Mouse (Mus musculus): ENCODE measurements around the gene Lce1h. TPM values are rescaled to one million over a fixed set of nuclear protein-coding genes. Genes with fewer than 3 reads are reported as not detected.

Lce1h gene
- polyA plus RNA-seq, 1 experiment from 2014 or later: not detected

Other genes starting within 250 kb of the Lce1h start
- gene 2310046K23Rik, start 230.6 kb downstream of the Lce1h start, polyA plus RNA-seq (2015; fragmentation: Nextera tagmentation; extraction: Ambion mirVana): not detected in 2 replicates
- gene Ivl, start 191.3 kb downstream of the Lce1h start, polyA plus RNA-seq (2015; fragmentation: Nextera tagmentation; extraction: Ambion mirVana): 0.05 and 0.10 TPM in 2 replicates
- not detected in 2 replicates for gene Smcp, start 176.1 kb downstream of the Lce1h start, polyA plus RNA-seq (2015; fragmentation: Nextera tagmentation; extraction: Ambion mirVana)
- gene 2210017I01Rik, start 157.6 kb downstream of the Lce1h start, polyA plus RNA-seq (2015; fragmentation: Nextera tagmentation; extraction: Ambion mirVana): not detected in 2 replicates
- gene Lce6a, start 143.4 kb downstream of the Lce1h start, polyA plus RNA-seq (2015; fragmentation: Nextera tagmentation; extraction: Ambion mirVana): not detected in 2 replicates
- not detected in 2 replicates for gene Lce1a1, start 116.8 kb downstream of the Lce1h start, polyA plus RNA-seq (2015; fragmentation: Nextera tagmentation; extraction: Ambion mirVana)
- gene Lce1b, start 108.1 kb downstream of the Lce1h start, polyA plus RNA-seq (2015; fragmentation: Nextera tagmentation; extraction: Ambion mirVana): not detected in 2 replicates
- gene Lce1a2, start 94.8 kb downstream of the Lce1h start, polyA plus RNA-seq (2015; fragmentation: Nextera tagmentation; extraction: Ambion mirVana): not detected in 2 replicates
- not detected in 2 replicates for gene Lce1c, start 85.8 kb downstream of the Lce1h start, polyA plus RNA-seq (2015; fragmentation: Nextera tagmentation; extraction: Ambion mirVana)
- not detected in 2 replicates for gene Lce1d, start 77.9 kb downstream of the Lce1h start, polyA plus RNA-seq (2015; fragmentation: Nextera tagmentation; extraction: Ambion mirVana)
- not detected in 2 replicates for gene Lce1e, start 56.0 kb downstream of the Lce1h start, polyA plus RNA-seq (2015; fragmentation: Nextera tagmentation; extraction: Ambion mirVana)
- gene Lce1f, start 44.7 kb downstream of the Lce1h start, polyA plus RNA-seq (2015; fragmentation: Nextera tagmentation; extraction: Ambion mirVana): not detected in 2 replicates
- gene Gm38119, start 26.0 kb downstream of the Lce1h start, polyA plus RNA-seq (2015; fragmentation: Nextera tagmentation; extraction: Ambion mirVana): not detected in 2 replicates
- gene Lce1g, start 12.7 kb downstream of the Lce1h start, polyA plus RNA-seq (2015; fragmentation: Nextera tagmentation; extraction: Ambion mirVana): not detected in 2 replicates
- not detected in 2 replicates for gene Lce1i, start 13.8 kb upstream of the Lce1h start, polyA plus RNA-seq (2015; fragmentation: Nextera tagmentation; extraction: Ambion mirVana)
- not detected in 2 replicates for gene Lce1j, start 25.4 kb upstream of the Lce1h start, polyA plus RNA-seq (2015; fragmentation: Nextera tagmentation; extraction: Ambion mirVana)
- gene Lce1k, start 42.8 kb upstream of the Lce1h start, polyA plus RNA-seq (2015; fragmentation: Nextera tagmentation; extraction: Ambion mirVana): not detected in 2 replicates
- gene Kprp, start 62.2 kb upstream of the Lce1h start, polyA plus RNA-seq (2015; fragmentation: Nextera tagmentation; extraction: Ambion mirVana): not detected in 2 replicates
- not detected in 2 replicates for gene Lce1l, start 86.2 kb upstream of the Lce1h start, polyA plus RNA-seq (2015; fragmentation: Nextera tagmentation; extraction: Ambion mirVana)
- not detected in 2 replicates for gene 2310050C09Rik, start 105.2 kb upstream of the Lce1h start, polyA plus RNA-seq (2015; fragmentation: Nextera tagmentation; extraction: Ambion mirVana)
- not detected in 2 replicates for gene Lce3a, start 161.2 kb upstream of the Lce1h start, polyA plus RNA-seq (2015; fragmentation: Nextera tagmentation; extraction: Ambion mirVana)
- not detected in 2 replicates for gene Lce3b, start 167.9 kb upstream of the Lce1h start, polyA plus RNA-seq (2015; fragmentation: Nextera tagmentation; extraction: Ambion mirVana)
- not detected in 2 replicates for gene Lce3c, start 179.4 kb upstream of the Lce1h start, polyA plus RNA-seq (2015; fragmentation: Nextera tagmentation; extraction: Ambion mirVana)
- not detected in 2 replicates for gene Lce3d, start 192.3 kb upstream of the Lce1h start, polyA plus RNA-seq (2015; fragmentation: Nextera tagmentation; extraction: Ambion mirVana)
- not detected in 2 replicates for gene Lce3e, start 202.0 kb upstream of the Lce1h start, polyA plus RNA-seq (2015; fragmentation: Nextera tagmentation; extraction: Ambion mirVana)
- gene Lce3f, start 227.2 kb upstream of the Lce1h start, polyA plus RNA-seq (2015; fragmentation: Nextera tagmentation; extraction: Ambion mirVana): not detected in 2 replicates